Mouse (Mus musculus): ENCODE measurements around the gene Tubb2a. TPM values are rescaled to one million over a fixed set of nuclear protein-coding genes. Genes with fewer than 3 reads are reported as not detected.
A peak's percentile ranks its signal among the peaks of the same experiment; 100 is the strongest.

Tubb2a gene
- total and polyA plus RNA-seq, 2 experiments: 27.5 to 569 TPM

- 73% methylated on average over 7 of the region's 7 CpGs for WGBS
- no peaks in the 10 kb centered on the region for H3K27me3 ChIP-seq (ENCODE audit: control insufficient read depth, insufficient read depth, low read length)
- no peak overlapping the region for H3K9ac ChIP-seq (ENCODE audit: low read depth, low read length)
- no peak for DNase-seq (ENCODE audit: extremely low read depth, low read depth, low spot score)
- H3K4me1 ChIP-seq (ENCODE audit: control insufficient read depth, insufficient read depth, low read length): peaks cover 6% of the 10 kb centered on the region
- TF ChIP-seq CTCF (IDR thresholded peaks at IDR 0.05; ENCODE audit: low read depth, low read length): no peak
- H3K79me2 ChIP-seq (ENCODE audit: control insufficient read depth, insufficient read depth, low read length): no peaks in the 10 kb centered on the region
- no peak overlapping the region for H3K27ac ChIP-seq (replicated peaks; ENCODE audit: insufficient read depth, low read depth, low read length)
- H3K36me3 ChIP-seq (ENCODE audit: control insufficient read depth, insufficient read depth, low read length): no peaks in the 10 kb centered on the region
- H3K4me3 ChIP-seq (ENCODE audit: insufficient read depth, low read depth, low read length): no peak overlapping the region
Measured at GRCm38 (mm10) chr13:34087052-34087812, 9.4 kb upstream of the Tubb2a start.

- no peak overlapping the region; the same call in 1 of the 2 replicates for H3K27ac ChIP-seq (replicated peaks; ENCODE audit: insufficient read depth, low read depth, low read length)
Measured at GRCm38 (mm10) chr13:34084026-34084750, 6.4 kb upstream of the Tubb2a start.

DNA sequence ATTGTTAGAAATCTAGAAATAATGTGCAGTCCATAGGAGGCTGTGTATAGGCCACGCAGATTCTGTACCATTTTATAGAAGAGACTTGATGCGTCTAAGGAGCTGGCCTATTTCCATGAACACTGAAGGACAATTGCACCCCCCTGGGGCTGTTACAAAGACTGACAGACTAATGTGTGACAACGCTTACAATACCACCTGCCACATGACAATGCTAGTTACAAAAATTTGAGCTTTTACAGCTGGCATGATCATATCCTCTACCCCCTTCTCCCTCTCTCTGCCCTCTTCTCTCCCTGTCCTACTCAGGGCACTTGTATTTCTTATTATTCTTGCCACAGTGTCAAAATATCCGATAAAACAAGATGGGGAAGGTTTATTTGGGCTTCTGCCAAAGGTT, 4.1 kb upstream of the Tubb2a start:
- no peak for DNase-seq (ENCODE audit: extremely low read depth, low read depth, low spot score)
- no peak overlapping the region for H3K4me3 ChIP-seq (ENCODE audit: insufficient read depth, low read depth, low read length)
- no peak for TF ChIP-seq POLR2A (IDR thresholded peaks at IDR 0.05; ENCODE audit: extremely low read depth, insufficient read depth, low read length)
- TF ChIP-seq CTCF (IDR thresholded peaks at IDR 0.05; ENCODE audit: low read depth, low read length): no peak
- no peak overlapping the region for H3K27ac ChIP-seq (replicated peaks; ENCODE audit: insufficient read depth, low read depth, low read length)
- peaks cover 12% of the 10 kb centered on the region for H3K4me1 ChIP-seq (ENCODE audit: control insufficient read depth, insufficient read depth, low read length)
- no peaks in the 10 kb centered on the region for H3K36me3 ChIP-seq (ENCODE audit: control insufficient read depth, insufficient read depth, low read length)
- no peak overlapping the region for H3K9ac ChIP-seq (ENCODE audit: low read depth, low read length)
- WGBS: 89% methylated on average over 4 of the region's 4 CpGs
- H3K79me2 ChIP-seq (ENCODE audit: control insufficient read depth, insufficient read depth, low read length): no peaks in the 10 kb centered on the region
- no peaks in the 10 kb centered on the region for H3K27me3 ChIP-seq (ENCODE audit: control insufficient read depth, insufficient read depth, low read length)

More at GRCm38 (mm10) chr13:34084026-34084750, 6.4 kb upstream of the Tubb2a start:
- H3K27me3 ChIP-seq (ENCODE audit: control insufficient read depth, insufficient read depth, low read length): no peaks in the 10 kb centered on the region
- peak; percentile 74 for DNase-seq (ENCODE audit: extremely low read depth, low read depth, low spot score)
- H3K4me3 ChIP-seq (ENCODE audit: insufficient read depth, low read depth, low read length): no peak overlapping the region
- TF ChIP-seq CTCF (IDR thresholded peaks at IDR 0.05; ENCODE audit: low read depth, low read length): no peak
- TF ChIP-seq POLR2A (IDR thresholded peaks at IDR 0.05; ENCODE audit: extremely low read depth, insufficient read depth, low read length): no peak
- WGBS: 19% methylated on average over 9 of the region's 9 CpGs
- no peaks in the 10 kb centered on the region for H3K36me3 ChIP-seq (ENCODE audit: control insufficient read depth, insufficient read depth, low read length)
- no peak overlapping the region for H3K9ac ChIP-seq (ENCODE audit: low read depth, low read length)
- no peaks in the 10 kb centered on the region for H3K79me2 ChIP-seq (ENCODE audit: control insufficient read depth, insufficient read depth, low read length)
- peaks cover 6% of the 10 kb centered on the region for H3K4me1 ChIP-seq (ENCODE audit: control insufficient read depth, insufficient read depth, low read length)

GRCm38 (mm10) chr13:34079801-34080200, 2.0 kb upstream of the Tubb2a start:
- H3K27me3 ChIP-seq (ENCODE audit: control insufficient read depth, insufficient read depth, low read length): no peaks in the 10 kb centered on the region
- 22% methylated on average over 3 of the region's 3 CpGs for WGBS
- H3K27ac ChIP-seq (replicated peaks; ENCODE audit: insufficient read depth, low read depth, low read length): no peak overlapping the region
- H3K79me2 ChIP-seq (ENCODE audit: control insufficient read depth, insufficient read depth, low read length): no peaks in the 10 kb centered on the region; the same call in 1 of the 2 replicates
- peak; percentile 81 for DNase-seq (ENCODE audit: extremely low read depth, low read depth, low spot score)
- peaks cover 19% of the 10 kb centered on the region for H3K4me1 ChIP-seq (ENCODE audit: control insufficient read depth, insufficient read depth, low read length)
- H3K9ac ChIP-seq (ENCODE audit: low read depth, low read length): no peak overlapping the region
- TF ChIP-seq CTCF (IDR thresholded peaks at IDR 0.05; ENCODE audit: low read depth, low read length) (no peak), POLR2A (IDR thresholded peaks at IDR 0.05; ENCODE audit: extremely low read depth, insufficient read depth, low read length) (no peak)
- no peaks in the 10 kb centered on the region for H3K36me3 ChIP-seq (ENCODE audit: control insufficient read depth, insufficient read depth, low read length)
- no peak overlapping the region for H3K4me3 ChIP-seq (ENCODE audit: insufficient read depth, low read depth, low read length)

GRCm38 (mm10) chr13:34078500-34079280, 883 bp upstream of the Tubb2a start:
- WGBS: 49% methylated on average over 16 of the region's 16 CpGs
- no peak overlapping the region for H3K9ac ChIP-seq (ENCODE audit: low read depth, low read length)
- TF ChIP-seq CTCF (IDR thresholded peaks at IDR 0.05; ENCODE audit: low read depth, low read length): no peak
- TF ChIP-seq POLR2A (IDR thresholded peaks at IDR 0.05; ENCODE audit: extremely low read depth, insufficient read depth, low read length): no peak
- H3K4me1 ChIP-seq (ENCODE audit: control insufficient read depth, insufficient read depth, low read length): peaks cover 13% of the 10 kb centered on the region
- no peaks in the 10 kb centered on the region; the same call in 1 of the 2 replicates for H3K79me2 ChIP-seq (ENCODE audit: control insufficient read depth, insufficient read depth, low read length)
- peak; percentile 57 for DNase-seq (ENCODE audit: extremely low read depth, low read depth, low spot score)
- H3K36me3 ChIP-seq (ENCODE audit: control insufficient read depth, insufficient read depth, low read length): no peaks in the 10 kb centered on the region; the same call in 1 of the 2 replicates
- H3K4me3 ChIP-seq (ENCODE audit: insufficient read depth, low read depth, low read length): no peak overlapping the region
- no peaks in the 10 kb centered on the region for H3K27me3 ChIP-seq (ENCODE audit: control insufficient read depth, insufficient read depth, low read length)
- no peak overlapping the region for H3K27ac ChIP-seq (replicated peaks; ENCODE audit: insufficient read depth, low read depth, low read length)

Measured in liver, adult 2 months (tissue).